Mouse (Mus musculus) stomach, embryonic 14.5 days (tissue): ENCODE data around the gene Slc22a20. TPM values are rescaled to one million over a fixed set of nuclear protein-coding genes. Genes with fewer than 3 reads are reported as not detected.

Experiments used
- ATAC-seq: fragments of 200-750 bp; cut with Nextera tagmentation; 2 replicates; pipeline ENCODE4 v1.8.0; 2017; ENCODE audit warnings: low read depth, moderate TSS enrichment; ENCODE audit not compliant: insufficient number of reproducible peaks, insufficient read depth, low FRiP score
- H3K27ac ChIP-seq: fragments of 300-500 bp; sonication (generic); 2 replicates; pipeline ENCODE4 v1.5.1; 2014; ENCODE audit warnings: mild to moderate bottlenecking, low read length, moderate library complexity, mixed read lengths
- H3K27me3 ChIP-seq: fragments of 300-500 bp; sonication (generic); 2 replicates; pipeline ENCODE4 v1.6.1; 2014; ENCODE audit warnings: low read length, control low read depth, mixed read lengths; ENCODE audit not compliant: control insufficient read depth, insufficient read depth
- H3K36me3 ChIP-seq: fragments of 300-500 bp; sonication (generic); 2 replicates; pipeline ENCODE4 v1.6.1; 2014; ENCODE audit warnings: mild to moderate bottlenecking, control low read depth, low read length, moderate library complexity, mixed read lengths; ENCODE audit not compliant: control insufficient read depth, insufficient read depth
- H3K4me1 ChIP-seq: fragments of 300-500 bp; sonication (generic); 2 replicates; pipeline ENCODE4 v1.6.1; 2014; ENCODE audit warnings: low read length, control low read depth, mixed read lengths; ENCODE audit not compliant: control insufficient read depth, insufficient read depth
- H3K4me2 ChIP-seq: fragments of 300-500 bp; sonication (generic); replicated peaks from 2 replicates; pipeline ENCODE4 v1.6.1; 2014; ENCODE audit warnings: low read depth, low read length, control low read depth
- H3K4me3 ChIP-seq: fragments of 300-500 bp; sonication (generic); 2 replicates; pipeline ENCODE4 v1.5.1; 2014; ENCODE audit warnings: low read depth, low read length, control low read depth
- H3K9ac ChIP-seq: fragments of 300-500 bp; sonication (generic); replicated peaks from 2 replicates; pipeline ENCODE4 v1.6.1; 2014; ENCODE audit warnings: low read depth, mild to moderate bottlenecking, control low read depth, low read length, moderate library complexity, mixed read lengths
- H3K9me3 ChIP-seq: fragments of 300-500 bp; sonication (generic); 2 replicates; pipeline ENCODE4 v1.6.1; 2016; ENCODE audit warnings: low read depth, low read length, control low read depth; ENCODE audit not compliant: control insufficient read depth
- WGBS: fragments of 180-500 bp; shearing (Covaris S2); extraction: QIAGEN DNeasy Blood & Tissue Kit; methylation state at CpG from one replicate; pipeline ENCODE4 v1.1.7; 2014; 5-methylcytosine and 5-hydroxymethylcytosine counted together
- polyA plus RNA-seq: library from polyadenylated mRNA; unstranded; fragments of >200 nt; fragmentation: Nextera tagmentation; extraction: Ambion mirVana; gene quantifications from 2 replicates; pipeline ENCODE4 v1.2.1, GENCODE M21; 2014

Gene Slc22a20
- polyA plus RNA-seq, 1 experiment from 2014 or later, result not detected

- no peak overlapping the region for H3K4me3 ChIP-seq
- no peaks in the 10 kb centered on the region for H3K27me3 ChIP-seq
- H3K9ac ChIP-seq, result no peak overlapping the region
- H3K9me3 ChIP-seq, result no peaks in the 10 kb centered on the region
- H3K27ac ChIP-seq, result no peak overlapping the region
- 94% methylated on average over 15 of the region's 15 CpGs for WGBS
- H3K4me2 ChIP-seq, result no peak overlapping the region
- H3K36me3 ChIP-seq, result peaks cover 27% of the 10 kb centered on the region
- H3K4me1 ChIP-seq, result peaks cover 13% of the 10 kb centered on the region; the same call in 1 of the 2 replicates
- ATAC-seq, result no peak
Measured at GRCm38 (mm10) chr19:5943404-5943803, 42.5 kb downstream of the Slc22a20 start.

GRCm38 (mm10) chr19:5942581-5942980 lies 43.4 kb downstream of the Slc22a20 start:
- Histone ChIP-seq H3K9ac (no peak overlapping the region), H3K4me2 (no peak overlapping the region), H3K27me3 (no peaks in the 10 kb centered on the region), H3K4me1 (peaks cover 21% of the 10 kb centered on the region), H3K9me3 (no peaks in the 10 kb centered on the region), H3K36me3 (peaks cover 22% of the 10 kb centered on the region), H3K4me3 (no peak overlapping the region), H3K27ac (no peak overlapping the region)
- ATAC-seq, result no peak
- WGBS, result 84% methylated on average over 7 of the region's 7 CpGs

- Histone ChIP-seq H3K9ac (no peak overlapping the region), H3K36me3 (peaks cover 18% of the 10 kb centered on the region), H3K27ac (0 out of 2 replicates have a peak overlapping the region, but pooled peaks have one; percentile 27), H3K4me3 (no peak overlapping the region), H3K4me2 (no peak overlapping the region), H3K4me1 (peaks cover 25% of the 10 kb centered on the region), H3K27me3 (no peaks in the 10 kb centered on the region), H3K9me3 (no peaks in the 10 kb centered on the region)
- WGBS, result 85% methylated on average over 10 of the region's 10 CpGs
- ATAC-seq, result no peak
Measured at GRCm38 (mm10) chr19:5940656-5941055, 45.3 kb downstream of the Slc22a20 start.

- H3K27me3 ChIP-seq, result no peaks in the 10 kb centered on the region
- WGBS, result 48% methylated on average over 4 of the region's 4 CpGs
Measured at GRCm38 (mm10) chr19:5940173-5940572, 45.8 kb downstream of the Slc22a20 start.

GRCm38 (mm10) chr19:5939715-5940114 lies 46.2 kb downstream of the Slc22a20 start:
- no peak overlapping the region for H3K27ac ChIP-seq
- no peaks in the 10 kb centered on the region for H3K9me3 ChIP-seq
- H3K4me1 ChIP-seq, result peaks cover 24% of the 10 kb centered on the region
- H3K4me3 ChIP-seq, result no peak overlapping the region
- no peak overlapping the region for H3K9ac ChIP-seq
- no peak for ATAC-seq
- H3K27me3 ChIP-seq, result no peaks in the 10 kb centered on the region
- 83% methylated on average over 5 of the region's 5 CpGs for WGBS
- peaks cover 18% of the 10 kb centered on the region for H3K36me3 ChIP-seq
- H3K4me2 ChIP-seq, result no peak overlapping the region

More at GRCm38 (mm10) chr19:5940173-5940572, 45.8 kb downstream of the Slc22a20 start:
- H3K4me2 ChIP-seq, result no peak overlapping the region
- ATAC-seq, result no peak
- H3K9me3 ChIP-seq, result no peaks in the 10 kb centered on the region
- H3K4me3 ChIP-seq, result no peak overlapping the region
- peaks cover 25% of the 10 kb centered on the region for H3K4me1 ChIP-seq
- no peak overlapping the region for H3K9ac ChIP-seq
- H3K36me3 ChIP-seq, result peaks cover 18% of the 10 kb centered on the region
- 0 out of 2 replicates have a peak overlapping the region, but pooled peaks have one; percentile 27 for H3K27ac ChIP-seq

- Histone ChIP-seq H3K27ac (no peak overlapping the region), H3K36me3 (peaks cover 14% of the 10 kb centered on the region), H3K9me3 (no peaks in the 10 kb centered on the region), H3K4me2 (no peak overlapping the region), H3K9ac (no peak overlapping the region), H3K27me3 (no peaks in the 10 kb centered on the region), H3K4me1 (peaks cover 23% of the 10 kb centered on the region), H3K4me3 (no peak overlapping the region)
- no peak for ATAC-seq
- 86% methylated on average over 6 of the region's 6 CpGs for WGBS
Measured at GRCm38 (mm10) chr19:5938516-5938915, 47.4 kb downstream of the Slc22a20 start.

GRCm38 (mm10) chr19:5937836-5938406 lies 48.0 kb downstream of the Slc22a20 start:
- H3K27ac ChIP-seq, result no peak overlapping the region
- WGBS, result 26% methylated on average over 14 of the region's 14 CpGs
- ATAC-seq, result no peak
- H3K9me3 ChIP-seq, result no peaks in the 10 kb centered on the region
- no peak overlapping the region for H3K4me3 ChIP-seq
- peaks cover 14% of the 10 kb centered on the region; the same call in 1 of the 2 replicates for H3K36me3 ChIP-seq
- peaks cover 23% of the 10 kb centered on the region for H3K4me1 ChIP-seq
- no peak overlapping the region for H3K4me2 ChIP-seq
- no peaks in the 10 kb centered on the region for H3K27me3 ChIP-seq
- H3K9ac ChIP-seq, result no peak overlapping the region

GRCm38 (mm10) chr19:5937095-5937835 lies 48.7 kb downstream of the Slc22a20 start:
- Histone ChIP-seq H3K27ac (no peak overlapping the region), H3K27me3 (no peaks in the 10 kb centered on the region), H3K9ac (no peak overlapping the region), H3K9me3 (no peaks in the 10 kb centered on the region), H3K4me2 (no peak overlapping the region), H3K4me1 (peaks cover 23% of the 10 kb centered on the region), H3K4me3 (no peak overlapping the region), H3K36me3 (peaks cover 14% of the 10 kb centered on the region; the same call in 1 of the 2 replicates)
- 71% methylated on average over 21 of the region's 21 CpGs for whole genome bisulfite sequencing
- no peak for ATAC-seq
